Mouse (Mus musculus): ENCODE results near the gene Palld. TPM values are rescaled to one million over a fixed set of nuclear protein-coding genes. Genes with fewer than 3 reads are reported as not detected.

The Palld gene
- total and polyA plus RNA-seq, 3 experiments: 0.33 TPM; not detected in 2

GRCm38 (mm10) chr8:61796537-61797050 lies 105.9 kb downstream of the Palld start:
- ATAC-seq (ENCODE audit: extremely low read depth, insufficient number of reproducible peaks, low FRiP score, poor library complexity, severe bottlenecking) (no peak), DNase-seq (ENCODE audit: low spot score) (no peak)
- TF ChIP-seq CTCF (IDR thresholded peaks at IDR 0.05; ENCODE audit: low read depth, low read length) (no peak), GATA2 (IDR thresholded peaks at IDR 0.05; ENCODE audit: borderline replicate concordance, low read depth, low read length) (no peak), POLR2AphosphoS5 (IDR thresholded peaks at IDR 0.05; ENCODE audit: insufficient replicate concordance, low read depth, low read length) (no peak), GATA1 (IDR thresholded peaks at IDR 0.05; ENCODE audit: borderline replicate concordance, low read length) (no peak), TAL1 (conservative IDR thresholded peaks at IDR 0.05; ENCODE audit: low read depth, low read length) (no peak)
- Histone ChIP-seq H3K36me3 (replicated peaks) (no peaks in the 10 kb centered on the region), H3K4me1 (ENCODE audit: insufficient read depth, low read depth, low read length) (no peaks in the 10 kb centered on the region), H3K27me3 (ENCODE audit: insufficient read depth, low read length) (no peaks in the 10 kb centered on the region), H3K4me3 (ENCODE audit: low read depth, low read length) (no peak overlapping the region), H3K9me3 (replicated peaks) (no peaks in the 10 kb centered on the region)

- no peak for DNase-seq (ENCODE audit: low spot score)
- no peak for ATAC-seq (ENCODE audit: extremely low read depth, insufficient number of reproducible peaks, low FRiP score, poor library complexity, severe bottlenecking)
- H3K27me3 ChIP-seq (ENCODE audit: insufficient read depth, low read length): no peaks in the 10 kb centered on the region; the same call in 1 of the 2 replicates
- no peaks in the 10 kb centered on the region for H3K36me3 ChIP-seq (replicated peaks)
- H3K4me1 ChIP-seq (ENCODE audit: insufficient read depth, low read depth, low read length): no peaks in the 10 kb centered on the region
- no peak for TF ChIP-seq CTCF (IDR thresholded peaks at IDR 0.05; ENCODE audit: low read depth, low read length)
- TF ChIP-seq TAL1 (conservative IDR thresholded peaks at IDR 0.05; ENCODE audit: low read depth, low read length): no peak
- TF ChIP-seq GATA2 (IDR thresholded peaks at IDR 0.05; ENCODE audit: borderline replicate concordance, low read depth, low read length): no peak
- no peak overlapping the region for H3K4me3 ChIP-seq (ENCODE audit: low read depth, low read length)
- H3K9me3 ChIP-seq (replicated peaks): no peaks in the 10 kb centered on the region
Measured at GRCm38 (mm10) chr8:61789946-61790345, 112.5 kb downstream of the Palld start.

- no peaks in the 10 kb centered on the region for H3K36me3 ChIP-seq (replicated peaks)
- no peak for TF ChIP-seq TAL1 (conservative IDR thresholded peaks at IDR 0.05; ENCODE audit: low read depth, low read length)
- TF ChIP-seq GATA1 (IDR thresholded peaks at IDR 0.05; ENCODE audit: borderline replicate concordance, low read length): no peak
- no peak for TF ChIP-seq CTCF (IDR thresholded peaks at IDR 0.05; ENCODE audit: low read depth, low read length)
- no peak for TF ChIP-seq GATA2 (IDR thresholded peaks at IDR 0.05; ENCODE audit: borderline replicate concordance, low read depth, low read length)
- TF ChIP-seq POLR2AphosphoS5 (IDR thresholded peaks at IDR 0.05; ENCODE audit: insufficient replicate concordance, low read depth, low read length): no peak
- no peaks in the 10 kb centered on the region; the same call in 1 of the 2 replicates for H3K27me3 ChIP-seq (ENCODE audit: insufficient read depth, low read length)
- no peaks in the 10 kb centered on the region for H3K9me3 ChIP-seq (replicated peaks)
- no peak overlapping the region for H3K4me3 ChIP-seq (ENCODE audit: low read depth, low read length)
- H3K4me1 ChIP-seq (ENCODE audit: insufficient read depth, low read depth, low read length): no peaks in the 10 kb centered on the region
- ATAC-seq (ENCODE audit: extremely low read depth, insufficient number of reproducible peaks, low FRiP score, poor library complexity, severe bottlenecking) (no peak), DNase-seq (ENCODE audit: low spot score) (no peak)
Measured at GRCm38 (mm10) chr8:61789289-61789688, 113.2 kb downstream of the Palld start.

- H3K36me3 ChIP-seq (replicated peaks): no peaks in the 10 kb centered on the region
- TF ChIP-seq GATA1 (IDR thresholded peaks at IDR 0.05; ENCODE audit: borderline replicate concordance, low read length): no peak
- TF ChIP-seq POLR2AphosphoS5 (IDR thresholded peaks at IDR 0.05; ENCODE audit: insufficient replicate concordance, low read depth, low read length): no peak
- TF ChIP-seq TAL1 (conservative IDR thresholded peaks at IDR 0.05; ENCODE audit: low read depth, low read length): no peak
- no peak for TF ChIP-seq CTCF (IDR thresholded peaks at IDR 0.05; ENCODE audit: low read depth, low read length)
- no peak overlapping the region for H3K4me3 ChIP-seq (ENCODE audit: low read depth, low read length)
- no peak for ATAC-seq (ENCODE audit: extremely low read depth, insufficient number of reproducible peaks, low FRiP score, poor library complexity, severe bottlenecking)
- no peaks in the 10 kb centered on the region for H3K4me1 ChIP-seq (ENCODE audit: insufficient read depth, low read depth, low read length)
- no peaks in the 10 kb centered on the region; the same call in 1 of the 2 replicates for H3K27me3 ChIP-seq (ENCODE audit: insufficient read depth, low read length)
- H3K9me3 ChIP-seq (replicated peaks): no peaks in the 10 kb centered on the region
- DNase-seq (ENCODE audit: low spot score): no peak
Measured at GRCm38 (mm10) chr8:61782931-61783491, 119.5 kb downstream of the Palld start.

- no peaks in the 10 kb centered on the region for H3K4me1 ChIP-seq (ENCODE audit: insufficient read depth, low read depth, low read length)
- no peaks in the 10 kb centered on the region for H3K27me3 ChIP-seq (ENCODE audit: insufficient read depth, low read length)
- TF ChIP-seq TAL1 (conservative IDR thresholded peaks at IDR 0.05; ENCODE audit: low read depth, low read length) (no peak), POLR2AphosphoS5 (IDR thresholded peaks at IDR 0.05; ENCODE audit: insufficient replicate concordance, low read depth, low read length) (no peak), CTCF (IDR thresholded peaks at IDR 0.05; ENCODE audit: low read depth, low read length) (no peak), GATA1 (IDR thresholded peaks at IDR 0.05; ENCODE audit: borderline replicate concordance, low read length) (no peak), GATA2 (IDR thresholded peaks at IDR 0.05; ENCODE audit: borderline replicate concordance, low read depth, low read length) (no peak)
- no peaks in the 10 kb centered on the region for H3K9me3 ChIP-seq (replicated peaks)
- H3K4me3 ChIP-seq (ENCODE audit: low read depth, low read length): no peak overlapping the region
- H3K36me3 ChIP-seq (replicated peaks): no peaks in the 10 kb centered on the region
- no peak for DNase-seq (ENCODE audit: low spot score)
- ATAC-seq (ENCODE audit: extremely low read depth, insufficient number of reproducible peaks, low FRiP score, poor library complexity, severe bottlenecking): no peak
Measured at GRCm38 (mm10) chr8:61780652-61781257, 121.7 kb downstream of the Palld start.

GRCm38 (mm10) chr8:61778194-61778593 lies 124.3 kb downstream of the Palld start:
- no peak for TF ChIP-seq CTCF (IDR thresholded peaks at IDR 0.05; ENCODE audit: low read depth, low read length)
- no peak for TF ChIP-seq GATA2 (IDR thresholded peaks at IDR 0.05; ENCODE audit: borderline replicate concordance, low read depth, low read length)
- no peak for TF ChIP-seq GATA1 (IDR thresholded peaks at IDR 0.05; ENCODE audit: borderline replicate concordance, low read length)
- TF ChIP-seq TAL1 (conservative IDR thresholded peaks at IDR 0.05; ENCODE audit: low read depth, low read length): no peak
- no peak for TF ChIP-seq POLR2AphosphoS5 (IDR thresholded peaks at IDR 0.05; ENCODE audit: insufficient replicate concordance, low read depth, low read length)
- H3K9me3 ChIP-seq (replicated peaks): no peaks in the 10 kb centered on the region
- no peaks in the 10 kb centered on the region for H3K4me1 ChIP-seq (ENCODE audit: insufficient read depth, low read depth, low read length)
- no peaks in the 10 kb centered on the region for H3K27me3 ChIP-seq (ENCODE audit: insufficient read depth, low read length)
- DNase-seq (ENCODE audit: low spot score): no peak
- no peak for ATAC-seq (ENCODE audit: extremely low read depth, insufficient number of reproducible peaks, low FRiP score, poor library complexity, severe bottlenecking)
- H3K4me3 ChIP-seq (ENCODE audit: low read depth, low read length): no peak overlapping the region
- no peaks in the 10 kb centered on the region for H3K36me3 ChIP-seq (replicated peaks)
